In the genomic region with DNA sequence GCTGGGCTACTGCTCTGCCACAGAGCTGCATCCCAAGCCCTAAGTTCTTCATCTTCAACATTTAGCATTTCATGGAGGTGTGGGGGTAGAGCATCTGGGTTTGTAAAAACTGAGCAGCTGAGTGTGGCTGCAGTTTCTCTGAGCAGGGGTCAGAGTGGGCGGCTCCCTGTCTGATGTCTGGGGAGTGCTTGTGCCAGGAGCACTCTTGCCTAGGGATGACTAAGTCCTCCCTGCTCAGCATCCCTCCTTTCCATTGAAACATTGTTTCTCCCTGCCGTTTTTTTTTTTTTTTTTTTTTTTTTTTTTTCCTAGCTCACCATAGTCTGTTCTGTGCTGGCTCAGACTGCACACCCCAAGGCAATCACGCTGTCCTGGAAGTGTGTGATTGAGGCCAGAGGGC, we compare ENCODE assay signal across 11 mouse cellular contexts. TPM values are rescaled to one million over a fixed set of nuclear protein-coding genes. Genes with fewer than 3 reads are reported as not detected.
DNase-seq lines count a peak whose midpoint lies in the region; ATAC-seq and TF ChIP-seq lines count a peak whose summit lies in the region.
"Had no signal": no experiment of that assay in that cellular context is flagged by ENCODE, and none has a peak within 500 bp of the region (broad histone marks: within the 10 kb centered on the region; RNA-seq: fewer than 3 reads in every experiment).

No protein-coding gene starts in this region.

- no peak overlapping the region for H3K4me2 ChIP-seq in lung, embryonic 15.5 days
- no peak overlapping the region for H3K4me2 ChIP-seq in heart, embryonic 14.5 days (ENCODE audit: low read length)
- H3K4me2 ChIP-seq in stomach, embryonic 14.5 days (replicated peaks; ENCODE audit: low read depth, low read length), result no peak overlapping the region

- intact Hi-C loops in gastrocnemius, adult 2 months (cut with DNase I), result loop anchor here (2.0 kb wide), 1 partner anchor 36 kb away; no protein-coding TSS in a partner anchor
- intact Hi-C loops in gastrocnemius, postnatal 14 days (cut with DNase I; ENCODE audit: low total_unique reads), result no loop called here
- intact Hi-C loops in left cerebral cortex, postnatal 4 days (cut with DNase I), result no loop called here

- no peak overlapping the region for H3K9ac ChIP-seq in lung, embryonic 15.5 days
- peak overlapping the region; percentile 64 for H3K9ac ChIP-seq in heart, embryonic 14.5 days (ENCODE audit: low read length)
- H3K9ac ChIP-seq in stomach, embryonic 14.5 days (replicated peaks; ENCODE audit: low read depth, low read length), result no peak overlapping the region

- H3K27ac ChIP-seq in gastrocnemius, adult 2 months, result peak overlapping the region; percentile 96
- H3K27ac ChIP-seq in lung, embryonic 15.5 days, result peak overlapping the region; percentile 18; the same call in 1 of the 2 replicates
- peak overlapping the region; percentile 6 to 83; a peak in 3 of 4 replicates for H3K27ac ChIP-seq in heart, embryonic 14.5 days (replicated peaks in 1 of 2; ENCODE audit: control insufficient read depth in 1 of 2, insufficient read depth in 1 of 2, low read depth in 2 of 2, low read length in 2 of 2)
- peak overlapping the region; percentile 21; the same call in 1 of the 2 replicates for H3K27ac ChIP-seq in stomach, embryonic 14.5 days (ENCODE audit: low read length)

- no peak for ATAC-seq in lung, embryonic 15.5 days (ENCODE audit: borderline replicate concordance, extremely low read depth, low FRiP score, low TSS enrichment)
- ATAC-seq in heart, embryonic 14.5 days (ENCODE audit: insufficient number of reproducible peaks, insufficient read depth, low FRiP score, low read depth), result no peak
- ATAC-seq in stomach, embryonic 14.5 days (ENCODE audit: insufficient number of reproducible peaks, insufficient read depth, low FRiP score, low read depth), result no peak

- no peak overlapping the region for H3K4me3 ChIP-seq in gastrocnemius, adult 2 months
- H3K4me3 ChIP-seq in lung, embryonic 15.5 days, result no peak overlapping the region
- H3K4me3 ChIP-seq in heart, embryonic 14.5 days (ENCODE audit: control insufficient read depth in 1 of 2, insufficient read depth in 1 of 2, low read depth in 1 of 2, low read length in 2 of 2), result no peak overlapping the region
- H3K4me3 ChIP-seq in stomach, embryonic 14.5 days (ENCODE audit: low read depth, low read length), result no peak overlapping the region

- H3K9me3 ChIP-seq in lung, embryonic 15.5 days, result no peaks in the 10 kb centered on the region
- no peaks in the 10 kb centered on the region for H3K9me3 ChIP-seq in heart, embryonic 14.5 days (ENCODE audit: control insufficient read depth, low read length)
- H3K9me3 ChIP-seq in stomach, embryonic 14.5 days (ENCODE audit: control insufficient read depth, low read depth, low read length), result no peaks in the 10 kb centered on the region

- H3K27me3 ChIP-seq in lung, embryonic 15.5 days, result no peaks in the 10 kb centered on the region
- no peaks in the 10 kb centered on the region for H3K27me3 ChIP-seq in heart, embryonic 14.5 days (ENCODE audit: control insufficient read depth, insufficient read depth, low read length)
- H3K27me3 ChIP-seq in stomach, embryonic 14.5 days (ENCODE audit: control insufficient read depth, insufficient read depth, low read length), result no peaks in the 10 kb centered on the region

- WGBS in lung, embryonic 15.5 days, result 29% methylated on average over 3 of the region's 3 CpGs
- 44% methylated on average over 3 of the region's 3 CpGs for WGBS in heart, embryonic 14.5 days
- WGBS in stomach, embryonic 14.5 days, result 39% methylated on average over 3 of the region's 3 CpGs

- peak; percentile 50 for DNase-seq in gastrocnemius, adult 2 months
- DNase-seq in gastrocnemius, postnatal 14 days, result no peak
- no peak for DNase-seq in lung, postnatal 10 days
- no peak for DNase-seq in left cerebral cortex, postnatal 4 days
- no peak for DNase-seq in thymus, postnatal 4 days
- DNase-seq: B cell, adult 2 months; cerebellum, postnatal 25 days; lung, postnatal 14 days had no signal

- TF ChIP-seq CTCF in gastrocnemius, adult 2 months (IDR thresholded peaks at IDR 0.05), result no peak

- peaks cover 74% of the 10 kb centered on the region for H3K4me1 ChIP-seq in lung, embryonic 15.5 days
- peaks cover 53 to 79% of the 10 kb centered on the region in 2 experiments for H3K4me1 ChIP-seq in heart, embryonic 14.5 days (ENCODE audit: control insufficient read depth in 2 of 2, insufficient read depth in 2 of 2, low read length in 2 of 2)
- peaks cover 41% of the 10 kb centered on the region for H3K4me1 ChIP-seq in stomach, embryonic 14.5 days (ENCODE audit: control insufficient read depth, insufficient read depth, low read length)

- no peaks in the 10 kb centered on the region for H3K36me3 ChIP-seq in lung, embryonic 15.5 days
- H3K36me3 ChIP-seq in heart, embryonic 14.5 days (ENCODE audit: control insufficient read depth, insufficient read depth, low read length), result no peaks in the 10 kb centered on the region
- no peaks in the 10 kb centered on the region for H3K36me3 ChIP-seq in stomach, embryonic 14.5 days (ENCODE audit: control insufficient read depth, insufficient read depth, low read length)

RNA-seq across cellular contexts. Expression of a gene that starts 53.3 kb away (rescaled TPM):
- 100 to 1,000 TPM; 156 to 204 TPM for total RNA-seq in gastrocnemius, adult 2 months (2021)
- total RNA-seq in gastrocnemius, postnatal 14 days (2021), result 100 to 1,000 TPM; 167 to 178 TPM
- 24.1 and 25.3 TPM in 2 replicates for polyA plus RNA-seq in lung, embryonic 15.5 days (2015; fragmentation: Nextera tagmentation; extraction: Ambion mirVana)
- polyA plus RNA-seq in heart, embryonic 14.5 days (2014; fragmentation: Nextera tagmentation; extraction: Ambion mirVana), result 41.3 and 42.1 TPM in 2 replicates
- polyA plus RNA-seq in stomach, embryonic 14.5 days (2014; fragmentation: Nextera tagmentation; extraction: Ambion mirVana), result 18.3 and 21.9 TPM in 2 replicates
- 100 to 1,000 TPM; 208 to 215 TPM for total RNA-seq in left cerebral cortex, postnatal 4 days (2021)

Comparison
In these comparisons a context has a peak if more than half of its experiments do, and no peak if none do; other contexts are left out.
1. H3K27ac ChIP-seq: peak in every context shown above with its lines; median percentile 96 in gastrocnemius, adult 2 months; 44 in heart, embryonic 14.5 days; 21 in stomach, embryonic 14.5 days; 18 in lung, embryonic 15.5 days.